Mouse (Mus musculus) erythroblast, adult 5-6 weeks (primary cell): Measurements from ENCODE around the gene Tradd. TPM values are rescaled to one million over a fixed set of nuclear protein-coding genes. Genes with fewer than 3 reads are reported as not detected.

Experiments
- ATAC-seq: replicated peaks from 2 replicates; pipeline ENCODE4 v1.8.0; 2016; ENCODE audit warnings: moderate number of reproducible peaks, mild to moderate bottlenecking, moderate TSS enrichment, inconsistent platforms; ENCODE audit not compliant: poor library complexity, low FRiP score, severe bottlenecking
- total RNA-seq, 2 experiments: library from RNA; stranded (forward) in 1 of 2; stranded (reverse) in 1 of 2; fragments of 150-400 nt in 1 of 2; fragments of 200-764, 138-1000 nt in 1 of 2; gene quantifications; 2 replicates each; pipeline versions ENCODE4 v1.2.3 to v1.2.4; 2015 to 2017; ENCODE audit warnings: low replicate concordance in 2 of 2

Gene Tradd
- 2.3 and 3.5 TPM in 2 replicates for total RNA-seq (2015; ENCODE audit: low replicate concordance)
- 3.6 and 5.9 TPM in 2 replicates for total RNA-seq (2017; ENCODE audit: low replicate concordance)

GRCm38 (mm10) chr8:105264024-105264982 lies at the start of gene Tradd, which contains the start of gene Fbxl8:
Tradd (minus strand) TSS chr8:105264609.
Fbxl8 (plus strand) TSS chr8:105264648.
- ATAC-seq, result peak; percentile 90

- no peak for ATAC-seq
These were observed 49.4 kb upstream of the Tradd start for GRCm38 (mm10) chr8:105313622-105314402.

- ATAC-seq, result peak; percentile 18
These were observed 48.6 kb upstream of the Tradd start for GRCm38 (mm10) chr8:105312891-105313481.

GRCm38 (mm10) chr8:105311718-105312117 lies 47.3 kb upstream of the Tradd start:
- 0 out of 2 replicates have a peak, but pooled peaks have one; percentile 7 for ATAC-seq

- ATAC-seq, result no peak
These were observed 45.7 kb upstream of the Tradd start for GRCm38 (mm10) chr8:105310118-105310517.

GRCm38 (mm10) chr8:105309142-105309847 lies 44.9 kb upstream of the Tradd start:
- no peak for ATAC-seq

GRCm38 (mm10) chr8:105308428-105308827 lies 44.0 kb upstream of the Tradd start:
- ATAC-seq, result no peak

- ATAC-seq, result no peak
These were observed 43.3 kb upstream of the Tradd start for GRCm38 (mm10) chr8:105307670-105308069.

GRCm38 (mm10) chr8:105306146-105306691 lies 41.8 kb upstream of the Tradd start:
- ATAC-seq, result no peak

- ATAC-seq, result peak; percentile 56
These were observed 41.1 kb upstream of the Tradd start, which contains the start of gene Elmo3 for GRCm38 (mm10) chr8:105305211-105306145. Elmo3 (plus strand) TSS chr8:105305601.

- no peak for ATAC-seq
These were observed 40.2 kb upstream of the Tradd start for GRCm38 (mm10) chr8:105304325-105305210.

- ATAC-seq, result no peak
These were observed 39.5 kb upstream of the Tradd start for GRCm38 (mm10) chr8:105303874-105304273.

- no peak for ATAC-seq
These were observed 39.0 kb upstream of the Tradd start for GRCm38 (mm10) chr8:105303396-105303795.

GRCm38 (mm10) chr8:105299962-105300361 lies 35.6 kb upstream of the Tradd start:
- ATAC-seq, result peak; percentile 80

- peak; percentile 17; the same call in 1 of the 2 replicates for ATAC-seq
These were observed 34.2 kb upstream of the Tradd start for GRCm38 (mm10) chr8:105298351-105299252.
